In genomic region chr4:122836403-122836775, GRCm38 (mm10) we compare ENCODE assay signal across 8 mouse cellular contexts. TPM values are rescaled to one million over a fixed set of nuclear protein-coding genes. Genes with fewer than 3 reads are reported as not detected.
DNase-seq lines count a peak whose midpoint lies in the region; ATAC-seq and TF ChIP-seq lines count a peak whose summit lies in the region.

No protein-coding gene starts in this region.

- no peaks in the 10 kb centered on the region for H3K9me3 ChIP-seq in heart, postnatal 0 days (replicated peaks; ENCODE audit: control insufficient read depth, low read length)
- H3K9me3 ChIP-seq in hindbrain, embryonic 14.5 days (ENCODE audit: control insufficient read depth, low read length): no peaks in the 10 kb centered on the region
- H3K9me3 ChIP-seq in midbrain, embryonic 12.5 days: no peaks in the 10 kb centered on the region

- H3K4me2 ChIP-seq in heart, postnatal 0 days (ENCODE audit: low read depth, low read length): peak overlapping the region; percentile 87
- H3K4me2 ChIP-seq in hindbrain, embryonic 14.5 days (replicated peaks): peak overlapping the region; percentile 66
- peak overlapping the region; percentile 86 for H3K4me2 ChIP-seq in midbrain, embryonic 12.5 days (replicated peaks)

- peak overlapping the region; percentile 72 for H3K4me3 ChIP-seq in heart, postnatal 0 days (ENCODE audit: low read depth, low read length)
- peak overlapping the region; percentile 86 for H3K4me3 ChIP-seq in bone marrow, adult 2 months (replicated peaks; ENCODE audit: control insufficient read depth, low read depth, low read length)
- peak overlapping the region; percentile 60 for H3K4me3 ChIP-seq in hindbrain, embryonic 14.5 days (replicated peaks; ENCODE audit: low read length)
- H3K4me3 ChIP-seq in midbrain, embryonic 12.5 days: peak overlapping the region; percentile 83

- TF ChIP-seq CTCF in heart, postnatal 0 days (IDR thresholded peaks at IDR 0.05; ENCODE audit: low read depth): no peak
- no peak for TF ChIP-seq CTCF in bone marrow, adult 2 months (IDR thresholded peaks at IDR 0.05; ENCODE audit: control insufficient read depth, insufficient read depth, low read length)

- peaks cover 13% of the 10 kb centered on the region for H3K4me1 ChIP-seq in heart, postnatal 0 days (ENCODE audit: control insufficient read depth, insufficient read depth)
- H3K4me1 ChIP-seq in bone marrow, adult 2 months (ENCODE audit: control insufficient read depth, insufficient read depth, low read length): peaks cover 3% of the 10 kb centered on the region
- peaks cover 25% of the 10 kb centered on the region for H3K4me1 ChIP-seq in hindbrain, embryonic 14.5 days (replicated peaks; ENCODE audit: control insufficient read depth, insufficient read depth, low read length)
- H3K4me1 ChIP-seq in midbrain, embryonic 12.5 days: peaks cover 46% of the 10 kb centered on the region

- intact Hi-C loops in heart, postnatal 10 days (cut with DNase I): no loop called here

- no peaks in the 10 kb centered on the region for H3K36me3 ChIP-seq in heart, postnatal 0 days (replicated peaks; ENCODE audit: control insufficient read depth, insufficient read depth, low read length)
- H3K36me3 ChIP-seq in hindbrain, embryonic 14.5 days (replicated peaks; ENCODE audit: control insufficient read depth, insufficient read depth): peaks cover 8% of the 10 kb centered on the region
- H3K36me3 ChIP-seq in midbrain, embryonic 12.5 days: 0 out of 2 replicates have a peak, but pooled peaks cover 7% of the 10 kb centered on the region

- H3K27ac ChIP-seq in heart, postnatal 0 days (ENCODE audit: low read depth): peak overlapping the region; percentile 54
- H3K27ac ChIP-seq in bone marrow, adult 2 months (ENCODE audit: control insufficient read depth, insufficient read depth, low read depth, low read length, poor library complexity): no peak overlapping the region
- H3K27ac ChIP-seq in hindbrain, embryonic 14.5 days: peak overlapping the region; percentile 85
- H3K27ac ChIP-seq in midbrain, embryonic 12.5 days (replicated peaks): peak overlapping the region; percentile 81

- no peak for TF ChIP-seq POLR2A in bone marrow, adult 2 months (IDR thresholded peaks at IDR 0.05; ENCODE audit: borderline replicate concordance, control insufficient read depth, low read depth, low read length)

- WGBS in heart, postnatal 0 days: 0% methylated on average over 7 of the region's 7 CpGs
- 0% methylated on average over 7 of the region's 7 CpGs for WGBS in bone marrow, adult 2 months
- WGBS in hindbrain, embryonic 14.5 days: under 1% methylated on average over 7 of the region's 7 CpGs
- 1% methylated on average over 7 of the region's 7 CpGs for WGBS in midbrain, embryonic 12.5 days

- TF ChIP-seq EP300 in heart, postnatal 0 days (IDR thresholded peaks at IDR 0.05; ENCODE audit: low read depth): no peak

- peak overlapping the region; percentile 65 for H3K9ac ChIP-seq in heart, postnatal 0 days (replicated peaks; ENCODE audit: low read depth, low read length)
- peak overlapping the region; percentile 73 for H3K9ac ChIP-seq in hindbrain, embryonic 14.5 days
- H3K9ac ChIP-seq in midbrain, embryonic 12.5 days (replicated peaks): peak overlapping the region; percentile 80

- no peaks in the 10 kb centered on the region for H3K27me3 ChIP-seq in heart, postnatal 0 days (ENCODE audit: control insufficient read depth, insufficient read depth, low read length)
- H3K27me3 ChIP-seq in hindbrain, embryonic 14.5 days (ENCODE audit: control insufficient read depth, insufficient read depth, low read length): no peaks in the 10 kb centered on the region
- H3K27me3 ChIP-seq in midbrain, embryonic 12.5 days: no peaks in the 10 kb centered on the region

- DNase-seq in heart, postnatal 0 days (ENCODE audit: low spot score): no peak
- DNase-seq in heart, postnatal 10 days: no peak
- no peak for DNase-seq in hindbrain, embryonic 14.5 days (ENCODE audit: low spot score)
- no peak for DNase-seq in natural killer cell, adult 2 months (ENCODE audit: low spot score in 2 of 2)
- no peak for DNase-seq in embryo, embryonic 11 days
- no peak for DNase-seq in kidney, postnatal 14 days

- ATAC-seq in heart, postnatal 0 days (ENCODE audit: insufficient read depth, low read depth): peak; percentile 22; the same call in 1 of the 2 replicates
- no peak for ATAC-seq in hindbrain, embryonic 14.5 days (ENCODE audit: low FRiP score)
- ATAC-seq in midbrain, embryonic 12.5 days (ENCODE audit: low FRiP score, low read depth): no peak; the same call in 1 of the 2 replicates

RNA-seq across cellular contexts. Expression of gene Ppt1, which starts 0.3 kb away (rescaled TPM):
- total RNA-seq in heart, postnatal 0 days (2014; rRNA removed; ENCODE audit: low replicate concordance): 30.0 and 37.8 TPM in 2 replicates
- polyA plus RNA-seq in heart, postnatal 0 days (2015; fragmentation: Nextera tagmentation; extraction: Ambion mirVana): 42.9 and 45.2 TPM in 2 replicates
- 10 to 100 TPM; 40.1 to 46.6 TPM for total RNA-seq in heart, postnatal 10 days (2021)
- polyA plus RNA-seq in bone marrow, adult 2 months (2011; ENCODE audit: insufficient read depth, insufficient read length, low replicate concordance, missing spikeins): 13.0 and 21.9 TPM in 2 replicates
- 83.7 and 84.4 TPM in 2 replicates for polyA plus RNA-seq in hindbrain, embryonic 14.5 days (2014; fragmentation: Nextera tagmentation; extraction: Ambion mirVana)
- polyA plus RNA-seq in midbrain, embryonic 12.5 days (2016; fragmentation: Nextera tagmentation; extraction: Ambion mirVana): 67.4 and 72.8 TPM in 2 replicates

RNA-seq across cellular contexts. Expression of gene Cap1, which starts 49.5 kb away (rescaled TPM):
- 59.6 and 73.0 TPM in 2 replicates for total RNA-seq in heart, postnatal 0 days (2014; rRNA removed; ENCODE audit: low replicate concordance)
- 20.6 and 22.4 TPM in 2 replicates for polyA plus RNA-seq in heart, postnatal 0 days (2015; fragmentation: Nextera tagmentation; extraction: Ambion mirVana)
- total RNA-seq in heart, postnatal 10 days (2021): 10 to 100 TPM; 84.6 to 89.1 TPM
- 213 and 346 TPM in 2 replicates for polyA plus RNA-seq in bone marrow, adult 2 months (2011; ENCODE audit: insufficient read depth, insufficient read length, low replicate concordance, missing spikeins)
- polyA plus RNA-seq in hindbrain, embryonic 14.5 days (2014; fragmentation: Nextera tagmentation; extraction: Ambion mirVana): 71.9 and 76.7 TPM in 2 replicates
- polyA plus RNA-seq in midbrain, embryonic 12.5 days (2016; fragmentation: Nextera tagmentation; extraction: Ambion mirVana): 58.6 and 67.5 TPM in 2 replicates
